Mouse (Mus musculus) heart, adult 2 months (tissue): Measurements from ENCODE around the gene Cys1.

ENCODE experiments used
- CTCF ChIP-seq: fragments of 200-600 bp; IDR thresholded peaks from 2 replicates; pipeline ENCODE4 v1.8.1; 2022; ENCODE audit warnings: antibody characterized with exemption, mild to moderate bottlenecking, moderate library complexity
- EP300 ChIP-seq: fragments of 200-500 bp; IDR thresholded peaks from 2 replicates; pipeline ENCODE4 v1.6.1; 2011; ENCODE audit warnings: low read depth, low read length, control low read depth; ENCODE audit not compliant: insufficient read depth
- POLR2A ChIP-seq: fragments of 200-500 bp; IDR thresholded peaks from 2 replicates; pipeline ENCODE4 v1.6.1; 2011; ENCODE audit warnings: mild to moderate bottlenecking, low read depth, low read length, control low read depth; ENCODE audit not compliant: insufficient read depth

DNA sequence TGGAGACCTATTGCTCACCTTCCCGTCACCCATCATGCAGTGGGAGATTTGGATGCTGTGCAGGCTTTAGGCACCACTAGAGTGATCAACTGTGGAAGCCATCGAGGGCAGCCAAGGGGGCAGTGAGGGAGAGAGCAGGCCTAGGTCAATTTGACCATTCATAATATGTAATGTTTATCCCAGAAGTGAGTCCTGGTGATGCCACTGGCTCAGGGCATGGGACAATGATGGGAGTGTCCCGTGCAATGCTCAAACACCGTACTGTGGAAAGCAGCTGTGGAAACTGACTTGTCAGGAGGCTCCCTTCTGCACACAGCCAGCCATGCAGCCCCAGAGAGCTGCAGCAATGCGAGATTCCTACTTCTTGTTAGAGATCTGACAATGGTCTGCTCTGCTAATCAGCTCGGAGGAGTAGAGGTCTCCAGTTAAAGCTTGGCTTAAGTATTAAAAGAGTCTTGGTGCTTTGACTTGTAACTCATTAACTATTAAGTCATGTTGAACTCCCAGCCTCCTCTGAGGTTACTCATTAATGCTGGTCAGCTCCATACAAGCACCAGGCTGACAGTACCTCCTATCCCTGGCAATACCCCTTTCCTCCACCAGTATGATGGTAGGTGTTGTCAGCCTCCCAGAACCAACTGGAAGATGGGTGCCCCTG is 4.6 kb upstream of the Cys1 start:
- TF ChIP-seq CTCF, result no peak
- TF ChIP-seq POLR2A, result no peak
- TF ChIP-seq EP300, result no peak
